Mouse (Mus musculus) splenic B cell, adult 2 months (primary cell): ENCODE measurements around the gene Prr36.
"Not testable (repeated sequence)": the region's sequence is repeated elsewhere in the genome, so short reads cannot be mapped to it uniquely, and the experiment has no call there.

ENCODE experiments used
- DNase-seq: peaks from one replicate; pipeline ENCODE4 v3.0.0-alpha.2; 2011; ENCODE audit warnings: low read depth, low spot score
- H3K27me3 ChIP-seq: 2 replicates; pipeline ENCODE4 v1.6.1; 2012; ENCODE audit warnings: mild to moderate bottlenecking, low read length, moderate library complexity, mixed read lengths; ENCODE audit not compliant: control insufficient read depth, poor library complexity, insufficient read depth, severe bottlenecking
- H3K36me3 ChIP-seq: 2 replicates; pipeline ENCODE4 v1.6.1; 2012; ENCODE audit warnings: mild to moderate bottlenecking, low read length, moderate library complexity, mixed read lengths; ENCODE audit not compliant: control insufficient read depth, poor library complexity, insufficient read depth, severe bottlenecking

Gene Prr36

GRCm38 (mm10) chr8:4216791-4217621, at the start of gene Prr36:
Gene Prr36 (minus strand): TSS chr8:4217459.
- Histone ChIP-seq H3K36me3 (no peaks in the 10 kb centered on the region), H3K27me3 (no peaks in the 10 kb centered on the region)
- DNase-seq = peak; percentile 5

- no peak for DNase-seq
These were observed 48.1 kb upstream of the Prr36 start for GRCm38 (mm10) chr8:4265160-4265914.

GRCm38 (mm10) chr8:4263105-4263791, 46.0 kb upstream of the Prr36 start:
- H3K36me3 ChIP-seq = peaks cover 14% of the 10 kb centered on the region
- no peaks in the 10 kb centered on the region for H3K27me3 ChIP-seq
- no peak for DNase-seq

More at GRCm38 (mm10) chr8:4265160-4265914, 48.1 kb upstream of the Prr36 start:
- Histone ChIP-seq H3K36me3 (peaks cover 24% of the 10 kb centered on the region), H3K27me3 (no peaks in the 10 kb centered on the region)

GRCm38 (mm10) chr8:4259805-4260170, 42.5 kb upstream of the Prr36 start:
- no peak for DNase-seq
- peaks cover 4% of the 10 kb centered on the region; the same call in 1 of the 2 replicates for H3K36me3 ChIP-seq

GRCm38 (mm10) chr8:4259125-4259804, 42.0 kb upstream of the Prr36 start, which contains the start of gene Ctxn1:
Gene Ctxn1 (minus strand): TSS chr8:4259274.
- no peaks in the 10 kb centered on the region for H3K27me3 ChIP-seq
- peaks cover 4% of the 10 kb centered on the region; the same call in 1 of the 2 replicates for H3K36me3 ChIP-seq
- DNase-seq = peak; percentile 89

More at GRCm38 (mm10) chr8:4259805-4260170, 42.5 kb upstream of the Prr36 start:
- H3K27me3 ChIP-seq = no peaks in the 10 kb centered on the region

GRCm38 (mm10) chr8:4258678-4259077, 41.4 kb upstream of the Prr36 start:
- DNase-seq = peak; percentile 27
- no peaks in the 10 kb centered on the region for H3K27me3 ChIP-seq
- peaks cover 4% of the 10 kb centered on the region; the same call in 1 of the 2 replicates for H3K36me3 ChIP-seq

GRCm38 (mm10) chr8:4258233-4258632, 41.0 kb upstream of the Prr36 start:
- Histone ChIP-seq H3K27me3 (no peaks in the 10 kb centered on the region), H3K36me3 (peaks cover 4% of the 10 kb centered on the region; the same call in 1 of the 2 replicates)
- peak; percentile 83 for DNase-seq

- no peaks in the 10 kb centered on the region for H3K27me3 ChIP-seq
- DNase-seq = no peak
- H3K36me3 ChIP-seq = peaks cover 2% of the 10 kb centered on the region; the same call in 1 of the 2 replicates
These were observed 40.1 kb upstream of the Prr36 start for GRCm38 (mm10) chr8:4257350-4257749.

- no peaks in the 10 kb centered on the region; the same call in 1 of the 2 replicates for H3K36me3 ChIP-seq
- no peak for DNase-seq
- no peaks in the 10 kb centered on the region for H3K27me3 ChIP-seq
These were observed 39.7 kb upstream of the Prr36 start for GRCm38 (mm10) chr8:4256911-4257310.

- not testable (repeated sequence) for H3K27me3 ChIP-seq, H3K36me3 ChIP-seq, DNase-seq
These were observed 38.2 kb upstream of the Prr36 start for GRCm38 (mm10) chr8:4255471-4255870.

- DNase-seq = no peak
- Histone ChIP-seq H3K27me3 (no peaks in the 10 kb centered on the region), H3K36me3 (no peaks in the 10 kb centered on the region; the same call in 1 of the 2 replicates)
These were observed 36.7 kb upstream of the Prr36 start for GRCm38 (mm10) chr8:4254001-4254400.

GRCm38 (mm10) chr8:4252934-4253841, 35.9 kb upstream of the Prr36 start, which contains the start of gene Snapc2:
Gene Snapc2 (plus strand): TSS chr8:4253080.
- Histone ChIP-seq H3K36me3 (no peaks in the 10 kb centered on the region; the same call in 1 of the 2 replicates), H3K27me3 (no peaks in the 10 kb centered on the region)
- peak; percentile 96 for DNase-seq

GRCm38 (mm10) chr8:4252116-4252760, 35.0 kb upstream of the Prr36 start:
- peaks cover 2% of the 10 kb centered on the region for H3K36me3 ChIP-seq
- no peak for DNase-seq
- H3K27me3 ChIP-seq = no peaks in the 10 kb centered on the region
